Mouse (Mus musculus) forebrain, embryonic 13.5 days (tissue): ENCODE measurements around the gene Cyth3. TPM values are rescaled to one million over a fixed set of nuclear protein-coding genes. Genes with fewer than 3 reads are reported as not detected.

ENCODE experiments used
- ATAC-seq: fragments of 200-750 bp; cut with Nextera tagmentation; 2 replicates; pipeline ENCODE4 v1.8.0; 2017
- H3K27ac ChIP-seq: fragments of 300-500 bp; sonication (generic); 2 replicates; pipeline ENCODE4 v1.5.1; 2015; ENCODE audit warnings: inconsistent platforms, mild to moderate bottlenecking, moderate library complexity
- H3K27me3 ChIP-seq: fragments of 300-500 bp; sonication (generic); 2 replicates; pipeline ENCODE4 v1.6.1; 2015; ENCODE audit warnings: mild to moderate bottlenecking, inconsistent platforms
- H3K36me3 ChIP-seq: fragments of 300-500 bp; sonication (generic); 2 replicates; pipeline ENCODE4 v1.6.1; 2015; ENCODE audit warnings: mild to moderate bottlenecking, inconsistent platforms; ENCODE audit not compliant: poor library complexity, severe bottlenecking
- H3K4me1 ChIP-seq: fragments of 300-500 bp; sonication (generic); 2 replicates; pipeline ENCODE4 v1.6.1; 2015; ENCODE audit warnings: inconsistent platforms
- H3K4me2 ChIP-seq: fragments of 300-500 bp; sonication (generic); 2 replicates; pipeline ENCODE4 v1.6.1; 2015; ENCODE audit warnings: inconsistent platforms, mild to moderate bottlenecking, moderate library complexity
- H3K4me3 ChIP-seq: fragments of 300-500 bp; sonication (generic); 2 replicates; pipeline ENCODE4 v1.5.1; 2015; ENCODE audit warnings: mild to moderate bottlenecking, inconsistent platforms
- H3K9ac ChIP-seq: fragments of 300-500 bp; sonication (generic); 2 replicates; pipeline ENCODE4 v1.6.1; 2015; ENCODE audit warnings: mild to moderate bottlenecking, inconsistent platforms
- H3K9me3 ChIP-seq: fragments of 300-500 bp; sonication (generic); replicated peaks from 2 replicates; pipeline ENCODE4 v1.6.1; 2016; ENCODE audit warnings: inconsistent platforms
- WGBS: fragments of 180-500 bp; shearing (Covaris S2); methylation state at CpG from one replicate; pipeline ENCODE4 v1.1.7; 2015; 5-methylcytosine and 5-hydroxymethylcytosine counted together
- polyA plus RNA-seq: library from polyadenylated mRNA; unstranded; fragments of >200 nt; fragmentation: Nextera tagmentation; extraction: Ambion mirVana; gene quantifications from 2 replicates; pipeline ENCODE4 v1.2.1, GENCODE M21; 2015

Cyth3 gene
- polyA plus RNA-seq, 1 experiment from 2014 or later: 24.0 TPM

DNA sequence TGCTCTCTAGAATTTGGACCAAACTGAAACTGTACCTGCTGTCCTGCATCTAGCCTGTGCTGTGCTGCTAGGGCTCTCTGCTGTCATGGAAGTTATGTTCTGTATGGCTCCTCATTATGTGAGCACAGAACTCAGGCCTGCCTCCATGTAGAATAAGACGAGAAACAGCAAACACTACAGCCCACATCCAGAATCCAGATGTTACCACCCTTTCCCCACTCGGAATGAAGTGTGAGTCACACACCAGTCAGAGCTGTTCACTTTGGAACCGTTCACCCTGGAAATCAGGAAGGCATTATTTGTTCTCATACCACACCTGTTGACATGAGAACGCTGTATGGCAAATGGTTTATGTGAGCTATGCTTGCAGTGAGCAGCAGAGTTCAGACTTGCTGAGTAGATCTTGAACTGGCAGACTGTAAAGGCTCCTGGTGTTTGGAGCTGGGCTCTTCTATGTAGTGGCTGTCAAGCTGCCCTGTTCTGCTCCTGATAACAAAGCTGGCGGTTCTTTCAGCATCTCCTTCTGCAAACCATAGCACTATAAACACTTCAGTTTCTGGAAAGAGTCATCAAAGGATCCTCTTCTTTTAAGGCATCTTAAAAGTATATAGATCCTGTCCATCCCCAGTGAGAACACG is 56.5 kb downstream of the Cyth3 start:
- Histone ChIP-seq H3K27me3 (no peaks in the 10 kb centered on the region), H3K4me3 (no peak overlapping the region), H3K9me3 (no peaks in the 10 kb centered on the region), H3K4me2 (no peak overlapping the region), H3K36me3 (no peaks in the 10 kb centered on the region), H3K27ac (no peak overlapping the region), H3K4me1 (0 out of 2 replicates have a peak, but pooled peaks cover 4% of the 10 kb centered on the region), H3K9ac (no peak overlapping the region)
- 86% methylated on average over 6 of the region's 6 CpGs for WGBS
- ATAC-seq: no peak

DNA sequence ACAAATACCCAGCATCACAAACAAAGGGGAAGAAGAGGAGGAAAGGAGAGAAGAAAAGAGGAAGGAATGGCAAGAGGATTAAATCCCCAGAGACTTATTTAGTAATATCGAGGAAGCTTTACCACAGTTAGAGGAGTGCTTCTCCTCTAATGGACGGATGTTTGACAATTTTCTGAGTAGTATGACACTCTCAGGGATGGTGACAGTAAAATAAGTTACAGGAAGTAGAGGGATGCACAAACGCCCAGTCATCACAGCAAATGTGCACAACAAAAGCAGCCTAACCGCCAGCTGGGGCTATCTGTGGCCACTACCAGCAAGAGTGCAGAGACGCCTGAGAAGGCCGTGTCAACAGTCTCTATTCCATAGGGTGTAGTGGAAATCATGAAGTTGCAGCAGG is 57.4 kb downstream of the Cyth3 start:
- WGBS: 62% methylated on average over 6 of the region's 6 CpGs
- no peaks in the 10 kb centered on the region for H3K27me3 ChIP-seq
- no peak overlapping the region for H3K27ac ChIP-seq
- no peak overlapping the region for H3K9ac ChIP-seq
- no peak overlapping the region for H3K4me2 ChIP-seq
- H3K4me1 ChIP-seq: 0 out of 2 replicates have a peak, but pooled peaks cover 7% of the 10 kb centered on the region
- no peaks in the 10 kb centered on the region for H3K36me3 ChIP-seq
- H3K9me3 ChIP-seq: no peaks in the 10 kb centered on the region
- ATAC-seq: no peak
- H3K4me3 ChIP-seq: no peak overlapping the region

DNA sequence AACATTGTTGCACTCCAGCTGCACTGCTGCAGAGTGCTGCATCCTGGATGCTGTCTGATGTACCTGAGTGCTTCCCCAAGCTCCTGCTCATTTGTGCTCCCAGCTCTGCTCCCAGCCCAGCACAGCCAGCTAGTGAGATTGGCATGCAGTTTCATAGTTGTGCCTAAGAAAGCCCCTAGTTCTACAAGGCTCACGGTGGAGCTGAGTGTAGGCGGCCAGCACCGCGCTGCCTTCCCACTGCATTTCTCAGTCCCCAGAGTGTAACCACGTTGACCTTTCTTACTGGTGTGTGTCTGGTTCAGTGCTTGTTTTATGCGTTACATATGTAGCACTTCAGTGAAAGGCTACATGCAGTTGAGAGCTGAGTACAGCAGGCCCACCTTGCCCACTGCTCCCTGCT is 61.4 kb downstream of the Cyth3 start:
- no peak overlapping the region for H3K4me2 ChIP-seq
- no peaks in the 10 kb centered on the region for H3K27me3 ChIP-seq
- peaks cover 7% of the 10 kb centered on the region; the same call in 1 of the 2 replicates for H3K36me3 ChIP-seq
- H3K9ac ChIP-seq: no peak overlapping the region
- WGBS: 80% methylated on average over 6 of the region's 6 CpGs
- H3K4me3 ChIP-seq: no peak overlapping the region
- 0 out of 2 replicates have a peak, but pooled peaks cover 9% of the 10 kb centered on the region for H3K4me1 ChIP-seq
- ATAC-seq: no peak
- no peaks in the 10 kb centered on the region for H3K9me3 ChIP-seq
- no peak overlapping the region for H3K27ac ChIP-seq

DNA sequence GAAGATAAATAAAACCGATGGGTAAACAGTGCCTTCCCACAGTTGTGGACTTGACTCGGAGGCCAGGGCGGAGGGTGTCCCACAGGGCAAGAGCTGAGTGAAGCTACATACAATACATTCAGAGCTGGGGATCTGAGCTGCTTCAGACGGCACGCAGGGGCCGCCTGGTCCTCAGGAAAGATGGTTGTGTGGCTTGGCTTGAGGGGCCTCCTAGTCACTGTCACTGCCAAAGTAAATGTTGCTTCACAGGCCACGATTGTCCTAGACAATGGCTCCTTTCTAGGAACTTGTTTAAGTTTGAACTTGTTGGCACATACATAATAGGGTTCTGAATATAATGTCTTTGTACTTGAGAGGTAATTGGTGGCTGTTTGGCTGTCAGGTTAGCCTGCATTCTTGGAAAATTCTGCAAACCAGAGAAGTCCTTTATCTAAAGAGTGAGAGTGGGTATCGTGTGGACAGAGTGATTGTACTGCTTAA is 62.7 kb downstream of the Cyth3 start:
- Histone ChIP-seq H3K9ac (no peak overlapping the region), H3K36me3 (peaks cover 7% of the 10 kb centered on the region; the same call in 1 of the 2 replicates), H3K9me3 (no peaks in the 10 kb centered on the region), H3K4me2 (no peak overlapping the region), H3K4me3 (no peak overlapping the region), H3K27ac (no peak overlapping the region), H3K27me3 (no peaks in the 10 kb centered on the region), H3K4me1 (0 out of 2 replicates have a peak, but pooled peaks cover 9% of the 10 kb centered on the region)
- ATAC-seq: no peak
- 59% methylated on average over 8 of the region's 8 CpGs for WGBS

DNA sequence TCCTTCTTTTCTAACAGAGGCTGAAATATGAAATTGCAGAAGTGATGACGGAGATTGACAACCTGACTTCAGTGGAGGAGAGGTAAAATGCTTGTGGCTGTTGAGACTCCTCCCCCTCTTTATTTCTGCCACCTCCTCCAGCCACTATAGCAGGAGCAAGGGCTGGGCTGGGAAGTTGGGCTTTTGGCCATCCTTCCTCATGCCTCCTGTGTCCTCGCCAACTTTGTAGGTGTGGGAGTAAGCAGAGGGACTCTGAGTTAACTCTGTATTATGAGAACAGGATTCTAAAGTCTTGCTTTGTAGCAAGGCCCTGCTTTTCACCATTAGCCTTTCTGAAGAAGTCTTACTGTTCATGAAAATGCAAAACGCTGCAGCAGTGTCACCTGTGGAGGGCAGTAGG is 64.2 kb downstream of the Cyth3 start:
- Histone ChIP-seq H3K4me1 (0 out of 2 replicates have a peak, but pooled peaks cover 9% of the 10 kb centered on the region), H3K4me2 (no peak overlapping the region), H3K9ac (no peak overlapping the region), H3K27ac (no peak overlapping the region), H3K4me3 (no peak overlapping the region), H3K27me3 (no peaks in the 10 kb centered on the region), H3K9me3 (no peaks in the 10 kb centered on the region), H3K36me3 (peaks cover 7% of the 10 kb centered on the region; the same call in 1 of the 2 replicates)
- WGBS: 92% methylated on average over 3 of the region's 3 CpGs
- no peak for ATAC-seq

DNA sequence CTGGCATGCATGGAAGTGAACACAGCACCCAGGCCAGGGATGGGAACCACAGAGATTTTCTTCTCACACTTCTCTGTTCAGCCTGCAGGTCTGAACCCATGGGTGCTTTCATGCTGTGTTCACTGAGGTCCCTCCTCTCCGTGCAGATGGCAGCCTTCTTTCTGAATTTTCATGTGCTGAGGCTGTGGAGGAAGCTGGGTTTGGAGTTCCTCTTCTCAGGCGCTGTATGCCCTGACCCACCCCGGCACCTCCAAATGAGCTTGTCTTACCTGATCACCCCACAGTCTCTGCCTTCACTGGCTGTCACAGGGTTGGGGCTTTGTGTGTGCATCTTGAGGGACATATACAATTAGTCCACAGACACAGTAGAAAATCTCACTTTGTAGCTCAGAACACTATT is 65.3 kb downstream of the Cyth3 start:
- Histone ChIP-seq H3K27me3 (no peaks in the 10 kb centered on the region), H3K9ac (no peak overlapping the region), H3K4me3 (no peak overlapping the region), H3K9me3 (no peaks in the 10 kb centered on the region), H3K4me2 (no peak overlapping the region), H3K36me3 (peaks cover 9% of the 10 kb centered on the region; the same call in 1 of the 2 replicates), H3K27ac (no peak overlapping the region), H3K4me1 (0 out of 2 replicates have a peak, but pooled peaks cover 9% of the 10 kb centered on the region)
- 97% methylated on average over 3 of the region's 3 CpGs for WGBS
- no peak for ATAC-seq

DNA sequence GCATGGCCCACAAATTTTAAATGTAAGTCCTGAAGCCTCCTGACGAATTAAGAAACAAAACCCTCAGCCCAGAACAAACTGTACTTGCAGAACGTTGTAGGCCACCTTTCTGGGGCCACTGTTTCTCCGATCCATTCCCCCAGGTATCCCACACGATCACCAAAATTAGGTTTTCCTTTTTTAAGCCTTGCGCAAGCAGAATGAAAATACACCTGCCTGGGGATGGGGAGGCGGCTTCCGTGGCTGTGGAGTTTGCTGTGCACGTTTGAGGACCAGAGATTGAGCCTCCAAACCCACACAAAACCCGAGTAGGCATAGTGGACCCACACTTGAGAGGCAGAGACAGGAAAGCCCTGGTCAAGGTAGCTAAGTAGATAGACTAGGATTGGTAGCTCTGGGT is 68.1 kb downstream of the Cyth3 start:
- Histone ChIP-seq H3K4me3 (no peak overlapping the region), H3K9me3 (no peaks in the 10 kb centered on the region), H3K9ac (no peak overlapping the region), H3K4me1 (no peaks in the 10 kb centered on the region), H3K4me2 (no peak overlapping the region), H3K27ac (no peak overlapping the region), H3K36me3 (peaks cover 25% of the 10 kb centered on the region; the same call in 1 of the 2 replicates), H3K27me3 (no peaks in the 10 kb centered on the region)
- ATAC-seq: no peak
- WGBS: 87% methylated on average over 9 of the region's 9 CpGs

DNA sequence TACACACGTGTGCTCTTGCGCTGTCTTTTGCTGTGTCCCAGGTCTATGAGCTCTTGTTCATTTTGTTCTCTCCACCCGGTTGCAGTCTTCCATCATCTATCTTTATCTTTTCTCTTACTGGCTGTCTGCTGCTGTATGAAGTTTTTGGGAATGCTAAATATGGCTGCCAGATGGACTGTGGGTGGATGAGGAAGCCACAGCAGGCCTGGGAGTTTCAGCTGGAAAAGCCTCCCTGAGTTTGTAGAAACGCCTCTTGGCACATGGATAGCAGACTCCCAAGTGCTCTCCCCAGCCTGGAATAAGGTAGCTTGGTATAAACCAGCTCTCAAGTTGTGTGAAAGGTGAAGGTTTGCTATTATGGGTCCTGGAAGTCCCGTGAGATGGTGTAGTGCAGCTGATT is 68.7 kb downstream of the Cyth3 start:
- Histone ChIP-seq H3K4me3 (no peak overlapping the region), H3K4me1 (no peaks in the 10 kb centered on the region), H3K36me3 (peaks cover 25% of the 10 kb centered on the region; the same call in 1 of the 2 replicates), H3K9me3 (no peaks in the 10 kb centered on the region), H3K9ac (no peak overlapping the region), H3K27ac (no peak overlapping the region), H3K27me3 (no peaks in the 10 kb centered on the region), H3K4me2 (no peak overlapping the region)
- ATAC-seq: no peak
- WGBS: 92% methylated on average over 5 of the region's 5 CpGs

DNA sequence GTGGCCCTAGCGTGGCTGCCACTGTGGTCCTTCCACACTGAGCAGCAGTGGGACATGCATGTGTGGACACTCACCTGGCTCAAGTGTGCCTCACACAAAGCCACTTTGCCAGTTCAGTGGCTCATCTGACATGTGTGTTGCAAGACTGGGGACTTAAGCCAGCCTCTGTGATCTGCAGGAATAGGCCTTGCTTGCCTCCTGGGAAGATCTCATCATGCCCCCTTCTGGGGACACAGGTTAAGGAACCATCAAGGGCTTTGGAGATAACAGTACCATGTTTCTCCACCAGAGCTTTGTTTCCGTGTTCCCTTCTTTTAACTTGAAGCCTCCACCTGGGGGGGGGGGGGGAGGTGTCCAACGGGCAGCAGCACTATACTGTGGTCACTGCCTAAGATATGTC is 74.1 kb downstream of the Cyth3 start:
- no peak overlapping the region for H3K27ac ChIP-seq
- H3K4me2 ChIP-seq: no peak overlapping the region
- peaks cover 29% of the 10 kb centered on the region for H3K36me3 ChIP-seq
- H3K9ac ChIP-seq: no peak overlapping the region
- H3K4me3 ChIP-seq: no peak overlapping the region
- ATAC-seq: no peak
- 69% methylated on average over 3 of the region's 3 CpGs for WGBS
- H3K4me1 ChIP-seq: no peaks in the 10 kb centered on the region
- no peaks in the 10 kb centered on the region for H3K9me3 ChIP-seq
- no peaks in the 10 kb centered on the region for H3K27me3 ChIP-seq

DNA sequence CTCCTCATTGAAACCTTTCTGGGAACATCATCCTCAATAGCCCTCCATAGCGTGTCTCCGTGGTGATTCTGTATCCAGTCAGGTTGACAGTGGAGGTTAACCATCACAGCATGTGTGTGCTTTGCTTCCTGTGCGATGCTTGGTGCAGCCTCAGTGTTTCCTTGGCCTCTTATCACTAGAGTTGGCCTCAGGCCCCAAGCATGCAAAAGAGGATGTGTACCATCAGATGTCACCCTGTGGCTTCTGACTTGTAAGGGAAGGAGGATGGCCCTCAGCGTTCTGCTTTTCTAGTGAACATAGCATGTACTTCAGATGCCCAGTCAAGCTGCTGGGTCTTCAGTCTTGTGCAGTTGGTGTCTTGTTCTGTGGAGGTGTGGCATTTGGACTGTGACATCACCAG is 76.2 kb downstream of the Cyth3 start:
- Histone ChIP-seq H3K4me2 (no peak overlapping the region), H3K27me3 (no peaks in the 10 kb centered on the region), H3K9ac (no peak overlapping the region), H3K4me1 (no peaks in the 10 kb centered on the region), H3K4me3 (no peak overlapping the region), H3K9me3 (no peaks in the 10 kb centered on the region), H3K36me3 (peaks cover 42% of the 10 kb centered on the region), H3K27ac (no peak overlapping the region)
- 94% methylated on average over 4 of the region's 4 CpGs for WGBS
- no peak for ATAC-seq

DNA sequence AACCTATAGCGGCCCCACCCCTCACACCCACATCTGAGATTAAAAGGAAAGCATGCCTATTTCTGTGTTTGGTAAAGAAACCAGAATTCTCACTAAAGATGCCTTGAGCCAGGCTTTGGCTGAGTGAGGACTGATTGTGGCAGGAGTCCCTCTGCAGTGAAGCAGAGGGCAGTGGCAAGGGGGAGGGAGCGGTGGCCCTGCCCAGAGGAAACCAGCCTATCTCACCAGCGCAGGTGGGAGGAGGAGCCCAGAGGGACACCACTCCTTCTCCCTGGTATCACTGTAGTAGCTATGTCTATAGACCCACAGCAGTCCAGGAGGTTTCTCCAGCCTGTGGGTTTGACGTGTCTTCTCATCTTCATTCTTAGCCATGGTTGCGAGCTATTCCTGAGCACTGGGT is 78.0 kb downstream of the Cyth3 start:
- ATAC-seq: no peak
- no peaks in the 10 kb centered on the region for H3K27me3 ChIP-seq
- no peaks in the 10 kb centered on the region for H3K9me3 ChIP-seq
- no peak overlapping the region for H3K9ac ChIP-seq
- H3K4me1 ChIP-seq: no peaks in the 10 kb centered on the region
- peaks cover 46% of the 10 kb centered on the region for H3K36me3 ChIP-seq
- H3K4me2 ChIP-seq: no peak overlapping the region
- 92% methylated on average over 5 of the region's 5 CpGs for WGBS
- H3K4me3 ChIP-seq: no peak overlapping the region
- H3K27ac ChIP-seq: no peak overlapping the region

DNA sequence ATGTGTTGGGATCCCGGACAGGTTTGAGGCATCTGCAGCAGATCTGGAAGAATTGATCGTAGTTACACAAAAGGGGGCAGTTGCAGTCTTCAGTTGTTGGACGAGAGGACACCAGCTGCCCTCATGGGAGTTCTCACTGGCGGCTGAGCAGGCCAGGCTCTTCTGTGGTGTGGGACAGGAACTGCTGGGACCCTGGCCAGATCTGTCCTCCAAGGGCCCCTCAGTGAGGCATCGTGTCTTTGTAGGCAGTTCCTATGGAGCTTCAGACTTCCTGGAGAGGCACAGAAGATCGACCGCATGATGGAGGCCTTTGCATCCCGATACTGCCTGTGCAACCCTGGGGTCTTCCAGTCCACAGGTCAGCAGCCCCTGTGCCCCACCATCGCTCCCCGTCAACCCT is 78.8 kb downstream of the Cyth3 start:
- H3K4me2 ChIP-seq: no peak overlapping the region
- H3K36me3 ChIP-seq: peaks cover 44% of the 10 kb centered on the region
- no peaks in the 10 kb centered on the region for H3K9me3 ChIP-seq
- ATAC-seq: no peak
- no peak overlapping the region for H3K9ac ChIP-seq
- no peaks in the 10 kb centered on the region for H3K27me3 ChIP-seq
- 89% methylated on average over 10 of the region's 10 CpGs for WGBS
- H3K27ac ChIP-seq: no peak overlapping the region
- no peak overlapping the region for H3K4me3 ChIP-seq
- no peaks in the 10 kb centered on the region for H3K4me1 ChIP-seq
